Mouse (Mus musculus): ENCODE measurements around the gene Neu2. TPM values are rescaled to one million over a fixed set of nuclear protein-coding genes. Genes with fewer than 3 reads are reported as not detected.
A peak's percentile ranks its signal among the peaks of the same experiment; 100 is the strongest.

Gene Neu2
- polyA plus RNA-seq, 1 experiment from 2014 or later: 2.8 TPM

GRCm38 (mm10) chr1:87525041-87525440 is 15.4 kb downstream of the Neu2 start:
- Histone ChIP-seq H3K9me3 (replicated peaks; ENCODE audit: control insufficient read depth, low read length) (no peaks in the 10 kb centered on the region), H3K4me1 (ENCODE audit: control insufficient read depth, insufficient read depth, low read length) (no peaks in the 10 kb centered on the region), H3K27me3 (ENCODE audit: control insufficient read depth, insufficient read depth, low read length) (no peaks in the 10 kb centered on the region), H3K27ac (ENCODE audit: low read length) (no peak overlapping the region), H3K4me3 (replicated peaks; ENCODE audit: low read length) (no peak overlapping the region), H3K4me2 (ENCODE audit: low read depth, low read length) (no peak overlapping the region), H3K9ac (ENCODE audit: low read length) (no peak overlapping the region), H3K36me3 (ENCODE audit: control insufficient read depth, insufficient read depth, low read length) (no peaks in the 10 kb centered on the region)
- WGBS: 87% methylated on average over 7 of the region's 7 CpGs
- no peak for ATAC-seq (ENCODE audit: insufficient read depth, low FRiP score)

DNA sequence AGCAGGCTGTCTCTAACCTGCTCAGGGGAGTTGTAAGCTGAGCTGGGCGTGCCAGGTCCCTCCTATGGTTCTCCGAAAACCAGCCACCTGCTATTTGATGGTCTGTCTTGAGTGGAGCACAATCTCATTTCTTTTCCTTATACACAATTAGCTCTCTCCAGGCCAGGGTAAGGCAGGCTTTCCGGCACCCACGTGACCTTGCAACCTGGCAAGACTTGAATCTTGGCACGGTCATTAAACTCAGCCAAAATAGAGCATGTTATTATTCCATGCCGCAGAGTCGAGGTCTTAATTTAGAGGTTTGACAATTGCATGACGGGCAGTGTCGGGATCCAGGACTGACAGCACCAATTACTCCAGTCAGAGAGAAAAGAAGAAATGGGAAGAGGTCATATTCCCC is 17.5 kb downstream of the Neu2 start:
- Histone ChIP-seq H3K9ac (ENCODE audit: low read length) (no peak overlapping the region), H3K4me2 (ENCODE audit: low read depth, low read length) (no peak overlapping the region), H3K36me3 (ENCODE audit: control insufficient read depth, insufficient read depth, low read length) (no peaks in the 10 kb centered on the region), H3K27ac (ENCODE audit: low read length) (no peak overlapping the region), H3K4me1 (ENCODE audit: control insufficient read depth, insufficient read depth, low read length) (no peaks in the 10 kb centered on the region), H3K4me3 (replicated peaks; ENCODE audit: low read length) (no peak overlapping the region), H3K27me3 (ENCODE audit: control insufficient read depth, insufficient read depth, low read length) (no peaks in the 10 kb centered on the region), H3K9me3 (replicated peaks; ENCODE audit: control insufficient read depth, low read length) (no peaks in the 10 kb centered on the region)
- 84% methylated on average over 9 of the region's 9 CpGs for WGBS
- no peak for ATAC-seq (ENCODE audit: insufficient read depth, low FRiP score)

- Histone ChIP-seq H3K27me3 (ENCODE audit: control insufficient read depth, insufficient read depth, low read length) (no peaks in the 10 kb centered on the region), H3K27ac (ENCODE audit: low read length) (no peak overlapping the region), H3K4me1 (ENCODE audit: control insufficient read depth, insufficient read depth, low read length) (no peaks in the 10 kb centered on the region), H3K9ac (ENCODE audit: low read length) (no peak overlapping the region), H3K36me3 (ENCODE audit: control insufficient read depth, insufficient read depth, low read length) (no peaks in the 10 kb centered on the region), H3K9me3 (replicated peaks; ENCODE audit: control insufficient read depth, low read length) (no peaks in the 10 kb centered on the region), H3K4me2 (ENCODE audit: low read depth, low read length) (no peak overlapping the region), H3K4me3 (replicated peaks; ENCODE audit: low read length) (no peak overlapping the region)
- 76% methylated on average over 4 of the region's 4 CpGs for WGBS
- ATAC-seq (ENCODE audit: insufficient read depth, low FRiP score): no peak
These were observed 22.7 kb downstream of the Neu2 start for GRCm38 (mm10) chr1:87532346-87532745.

- WGBS: 73% methylated on average over 3 of the region's 3 CpGs
- no peak for ATAC-seq (ENCODE audit: insufficient read depth, low FRiP score)
- Histone ChIP-seq H3K4me3 (replicated peaks; ENCODE audit: low read length) (no peak overlapping the region), H3K27me3 (ENCODE audit: control insufficient read depth, insufficient read depth, low read length) (no peaks in the 10 kb centered on the region), H3K4me1 (ENCODE audit: control insufficient read depth, insufficient read depth, low read length) (no peaks in the 10 kb centered on the region), H3K9me3 (replicated peaks; ENCODE audit: control insufficient read depth, low read length) (no peaks in the 10 kb centered on the region), H3K27ac (ENCODE audit: low read length) (no peak overlapping the region), H3K36me3 (ENCODE audit: control insufficient read depth, insufficient read depth, low read length) (no peaks in the 10 kb centered on the region), H3K9ac (ENCODE audit: low read length) (no peak overlapping the region), H3K4me2 (ENCODE audit: low read depth, low read length) (no peak overlapping the region)
These were observed 24.4 kb downstream of the Neu2 start for GRCm38 (mm10) chr1:87534118-87534517.

DNA sequence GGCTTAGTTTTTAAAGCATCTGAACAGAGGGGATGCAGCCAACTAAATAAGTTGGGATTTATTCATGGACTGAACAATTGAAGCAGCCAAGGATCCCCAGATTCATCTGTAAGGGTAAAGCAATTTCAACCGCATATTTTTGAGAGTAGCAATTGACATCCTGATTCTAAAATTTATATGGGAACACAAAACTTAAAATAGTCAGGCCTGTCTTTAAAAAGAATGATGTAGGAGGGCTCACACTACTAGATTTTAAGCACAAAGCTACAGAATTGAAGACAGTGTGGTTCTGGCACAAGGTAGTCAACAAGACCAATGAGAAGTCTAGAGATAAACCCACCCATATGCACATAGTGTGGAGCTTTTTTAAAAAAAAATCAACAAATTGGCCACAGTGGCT is 27.3 kb downstream of the Neu2 start:
- WGBS: 93% methylated on average over 1 of the region's 1 CpGs
- H3K27me3 ChIP-seq (ENCODE audit: control insufficient read depth, insufficient read depth, low read length): no peaks in the 10 kb centered on the region
- no peaks in the 10 kb centered on the region for H3K9me3 ChIP-seq (replicated peaks; ENCODE audit: control insufficient read depth, low read length)
- no peak overlapping the region for H3K4me3 ChIP-seq (replicated peaks; ENCODE audit: low read length)
- no peaks in the 10 kb centered on the region for H3K36me3 ChIP-seq (ENCODE audit: control insufficient read depth, insufficient read depth, low read length)
- H3K27ac ChIP-seq (ENCODE audit: low read length): no peak overlapping the region
- no peaks in the 10 kb centered on the region for H3K4me1 ChIP-seq (ENCODE audit: control insufficient read depth, insufficient read depth, low read length)
- no peak for ATAC-seq (ENCODE audit: insufficient read depth, low FRiP score)
- H3K9ac ChIP-seq (ENCODE audit: low read length): no peak overlapping the region
- H3K4me2 ChIP-seq (ENCODE audit: low read depth, low read length): no peak overlapping the region

DNA sequence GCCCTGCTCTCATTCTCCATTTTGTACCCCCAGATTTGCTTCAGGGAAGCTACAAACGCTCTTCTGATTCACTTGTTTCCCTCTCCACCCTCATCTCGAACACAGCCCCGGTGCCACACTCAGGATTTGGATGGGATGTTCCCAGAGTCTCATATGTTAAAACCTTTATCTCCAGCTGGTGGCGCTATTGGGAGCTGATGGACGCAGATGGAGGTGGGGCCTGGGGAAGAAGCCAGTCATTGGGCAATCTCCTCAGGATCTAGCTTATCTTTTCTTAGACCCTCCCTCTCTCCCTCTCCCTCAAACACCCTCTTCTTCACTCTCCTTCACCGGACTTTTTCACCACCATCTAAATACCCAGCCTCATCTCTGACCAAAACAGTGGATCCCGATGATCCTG is 31.9 kb downstream of the Neu2 start:
- ATAC-seq (ENCODE audit: insufficient read depth, low FRiP score): no peak
- Histone ChIP-seq H3K27ac (ENCODE audit: low read length) (no peak overlapping the region), H3K9me3 (replicated peaks; ENCODE audit: control insufficient read depth, low read length) (no peaks in the 10 kb centered on the region), H3K9ac (ENCODE audit: low read length) (no peak overlapping the region), H3K27me3 (ENCODE audit: control insufficient read depth, insufficient read depth, low read length) (no peaks in the 10 kb centered on the region), H3K36me3 (ENCODE audit: control insufficient read depth, insufficient read depth, low read length) (no peaks in the 10 kb centered on the region), H3K4me3 (replicated peaks; ENCODE audit: low read length) (no peak overlapping the region), H3K4me1 (ENCODE audit: control insufficient read depth, insufficient read depth, low read length) (no peaks in the 10 kb centered on the region), H3K4me2 (ENCODE audit: low read depth, low read length) (no peak overlapping the region)
- WGBS: 29% methylated on average over 7 of the region's 7 CpGs

- Histone ChIP-seq H3K4me3 (replicated peaks; ENCODE audit: low read length) (no peak overlapping the region), H3K9ac (ENCODE audit: low read length) (no peak overlapping the region), H3K4me2 (ENCODE audit: low read depth, low read length) (no peak overlapping the region), H3K36me3 (ENCODE audit: control insufficient read depth, insufficient read depth, low read length) (no peaks in the 10 kb centered on the region), H3K27me3 (ENCODE audit: control insufficient read depth, insufficient read depth, low read length) (no peaks in the 10 kb centered on the region), H3K27ac (ENCODE audit: low read length) (peak overlapping the region; percentile 14; the same call in 1 of the 2 replicates), H3K9me3 (replicated peaks; ENCODE audit: control insufficient read depth, low read length) (no peaks in the 10 kb centered on the region), H3K4me1 (ENCODE audit: control insufficient read depth, insufficient read depth, low read length) (no peaks in the 10 kb centered on the region)
- ATAC-seq (ENCODE audit: insufficient read depth, low FRiP score): peak; percentile 95
- 70% methylated on average over 3 of the region's 3 CpGs for WGBS
These were observed 41.3 kb downstream of the Neu2 start for GRCm38 (mm10) chr1:87551008-87551407.

GRCm38 (mm10) chr1:87553586-87553985 is 43.9 kb downstream of the Neu2 start:
- Histone ChIP-seq H3K9ac (ENCODE audit: low read length) (no peak overlapping the region), H3K4me1 (ENCODE audit: control insufficient read depth, insufficient read depth, low read length) (no peaks in the 10 kb centered on the region), H3K27ac (ENCODE audit: low read length) (no peak overlapping the region), H3K4me3 (replicated peaks; ENCODE audit: low read length) (no peak overlapping the region), H3K36me3 (ENCODE audit: control insufficient read depth, insufficient read depth, low read length) (no peaks in the 10 kb centered on the region), H3K9me3 (replicated peaks; ENCODE audit: control insufficient read depth, low read length) (no peaks in the 10 kb centered on the region), H3K27me3 (ENCODE audit: control insufficient read depth, insufficient read depth, low read length) (no peaks in the 10 kb centered on the region), H3K4me2 (ENCODE audit: low read depth, low read length) (no peak overlapping the region)
- WGBS: 76% methylated on average over 1 of the region's 1 CpGs
- no peak for ATAC-seq (ENCODE audit: insufficient read depth, low FRiP score)

GRCm38 (mm10) chr1:87562967-87563366 is 53.3 kb downstream of the Neu2 start:
- Histone ChIP-seq H3K4me1 (ENCODE audit: control insufficient read depth, insufficient read depth, low read length) (no peaks in the 10 kb centered on the region), H3K9ac (ENCODE audit: low read length) (no peak overlapping the region), H3K9me3 (replicated peaks; ENCODE audit: control insufficient read depth, low read length) (no peaks in the 10 kb centered on the region), H3K27ac (ENCODE audit: low read length) (no peak overlapping the region), H3K4me2 (ENCODE audit: low read depth, low read length) (no peak overlapping the region), H3K27me3 (ENCODE audit: control insufficient read depth, insufficient read depth, low read length) (no peaks in the 10 kb centered on the region; the same call in 1 of the 2 replicates), H3K4me3 (replicated peaks; ENCODE audit: low read length) (no peak overlapping the region), H3K36me3 (ENCODE audit: control insufficient read depth, insufficient read depth, low read length) (no peaks in the 10 kb centered on the region)
- no peak for ATAC-seq (ENCODE audit: insufficient read depth, low FRiP score)
- 78% methylated on average over 3 of the region's 3 CpGs for WGBS

- 78% methylated on average over 8 of the region's 8 CpGs for WGBS
- H3K9ac ChIP-seq (ENCODE audit: low read length): no peak overlapping the region
- no peaks in the 10 kb centered on the region; the same call in 1 of the 2 replicates for H3K36me3 ChIP-seq (ENCODE audit: control insufficient read depth, insufficient read depth, low read length)
- H3K4me1 ChIP-seq (ENCODE audit: control insufficient read depth, insufficient read depth, low read length): no peaks in the 10 kb centered on the region
- ATAC-seq (ENCODE audit: insufficient read depth, low FRiP score): 0 out of 2 replicates have a peak, but pooled peaks have one; percentile 39
- no peaks in the 10 kb centered on the region for H3K9me3 ChIP-seq (replicated peaks; ENCODE audit: control insufficient read depth, low read length)
- H3K27ac ChIP-seq (ENCODE audit: low read length): no peak overlapping the region
- no peaks in the 10 kb centered on the region; the same call in 1 of the 2 replicates for H3K27me3 ChIP-seq (ENCODE audit: control insufficient read depth, insufficient read depth, low read length)
- H3K4me3 ChIP-seq (replicated peaks; ENCODE audit: low read length): no peak overlapping the region
- H3K4me2 ChIP-seq (ENCODE audit: low read depth, low read length): no peak overlapping the region
These were observed 56.1 kb downstream of the Neu2 start for GRCm38 (mm10) chr1:87565760-87566159.
